Mouse (Mus musculus) hindbrain, embryonic 12.5 days (tissue): ENCODE data around the gene Mki67. TPM values are rescaled to one million over a fixed set of nuclear protein-coding genes. Genes with fewer than 3 reads are reported as not detected.
A peak's percentile ranks its signal among the peaks of the same experiment; 100 is the strongest.
"Not testable (repeated sequence)": the region's sequence is repeated elsewhere in the genome, so short reads cannot be mapped to it uniquely, and the experiment has no call there.

Experiments used
- ATAC-seq: fragments of 200-750 bp; cut with Nextera tagmentation; 2 replicates; pipeline ENCODE4 v1.8.0; 2017; ENCODE audit warnings: moderate TSS enrichment; ENCODE audit not compliant: low FRiP score
- H3K27ac ChIP-seq: fragments of 300-500 bp; sonication (generic); 2 replicates; pipeline ENCODE4 v1.5.1; 2016; ENCODE audit warnings: mild to moderate bottlenecking
- H3K27me3 ChIP-seq: fragments of 300-500 bp; sonication (generic); 2 replicates; pipeline ENCODE4 v1.6.1; 2016; ENCODE audit warnings: mild to moderate bottlenecking
- H3K36me3 ChIP-seq: fragments of 300-500 bp; sonication (generic); 2 replicates; pipeline ENCODE4 v1.6.1; 2016; ENCODE audit warnings: mild to moderate bottlenecking
- H3K4me1 ChIP-seq: fragments of 300-500 bp; sonication (generic); 2 replicates; pipeline ENCODE4 v1.6.1; 2016
- H3K4me2 ChIP-seq: fragments of 300-500 bp; sonication (generic); replicated peaks from 2 replicates; pipeline ENCODE4 v1.6.1; 2016; ENCODE audit warnings: mild to moderate bottlenecking
- H3K4me3 ChIP-seq: fragments of 300-500 bp; sonication (generic); 2 replicates; pipeline ENCODE4 v1.5.1; 2016; ENCODE audit warnings: mild to moderate bottlenecking
- H3K9ac ChIP-seq: fragments of 300-500 bp; sonication (generic); 2 replicates; pipeline ENCODE4 v1.6.1; 2016; ENCODE audit warnings: mild to moderate bottlenecking, moderate library complexity
- H3K9me3 ChIP-seq: fragments of 300-500 bp; sonication (generic); replicated peaks from 2 replicates; pipeline ENCODE4 v1.6.1; 2016; ENCODE audit warnings: mild to moderate bottlenecking
- WGBS: fragments of 180-500 bp; shearing (Covaris S2); methylation state at CpG from one replicate; pipeline ENCODE4 v1.1.7; 2016; 5-methylcytosine and 5-hydroxymethylcytosine counted together
- polyA plus RNA-seq: library from polyadenylated mRNA; unstranded; fragments of >200 nt; fragmentation: Nextera tagmentation; extraction: Ambion mirVana; gene quantifications from 2 replicates; pipeline ENCODE4 v1.2.1, GENCODE M21; 2016

The Mki67 gene
- polyA plus RNA-seq, 1 experiment from 2014 or later, result 37.0 TPM

GRCm38 (mm10) chr7:135691941-135692340 lies 24.2 kb downstream of the Mki67 start:
- ATAC-seq, result no peak
- Histone ChIP-seq H3K27me3 (no peaks in the 10 kb centered on the region), H3K9me3 (no peaks in the 10 kb centered on the region), H3K9ac (no peak overlapping the region), H3K4me1 (no peaks in the 10 kb centered on the region), H3K4me3 (no peak overlapping the region), H3K4me2 (no peak overlapping the region), H3K27ac (no peak overlapping the region), H3K36me3 (peaks cover 67% of the 10 kb centered on the region)
- WGBS, result 96% methylated on average over 5 of the region's 5 CpGs

GRCm38 (mm10) chr7:135689396-135689795 lies 26.8 kb downstream of the Mki67 start:
- H3K9me3 ChIP-seq, result no peaks in the 10 kb centered on the region
- H3K9ac ChIP-seq, result no peak overlapping the region
- H3K4me3 ChIP-seq, result no peak overlapping the region
- H3K27me3 ChIP-seq, result no peaks in the 10 kb centered on the region
- H3K4me2 ChIP-seq, result no peak overlapping the region
- no peaks in the 10 kb centered on the region for H3K4me1 ChIP-seq
- ATAC-seq, result no peak
- 95% methylated on average over 7 of the region's 7 CpGs for WGBS
- no peak overlapping the region for H3K27ac ChIP-seq
- peaks cover 61% of the 10 kb centered on the region for H3K36me3 ChIP-seq

- Histone ChIP-seq H3K27ac (no peak overlapping the region), H3K4me1 (no peaks in the 10 kb centered on the region), H3K9me3 (no peaks in the 10 kb centered on the region), H3K4me2 (no peak overlapping the region), H3K4me3 (no peak overlapping the region), H3K9ac (no peak overlapping the region), H3K27me3 (no peaks in the 10 kb centered on the region), H3K36me3 (peaks cover 32% of the 10 kb centered on the region)
- WGBS, result 87% methylated on average over 7 of the region's 7 CpGs
- ATAC-seq, result no peak
Observed at GRCm38 (mm10) chr7:135684938-135685337, 31.2 kb downstream of the Mki67 start.

GRCm38 (mm10) chr7:135684098-135684497 lies 32.1 kb downstream of the Mki67 start:
- WGBS, result 74% methylated on average over 4 of the region's 4 CpGs

GRCm38 (mm10) chr7:135680334-135680733 lies 35.8 kb downstream of the Mki67 start:
- Histone ChIP-seq H3K4me1 (no peaks in the 10 kb centered on the region), H3K27me3 (no peaks in the 10 kb centered on the region), H3K4me2 (no peak overlapping the region), H3K9ac (no peak overlapping the region), H3K36me3 (0 out of 2 replicates have a peak, but pooled peaks cover under 1% of the 10 kb centered on the region), H3K9me3 (no peaks in the 10 kb centered on the region), H3K27ac (no peak overlapping the region), H3K4me3 (no peak overlapping the region)
- WGBS, result 76% methylated on average over 5 of the region's 5 CpGs
- no peak for ATAC-seq

More at GRCm38 (mm10) chr7:135684098-135684497, 32.1 kb downstream of the Mki67 start:
- not testable (repeated sequence) for ATAC-seq, H3K4me1 ChIP-seq, H3K9ac ChIP-seq, H3K9me3 ChIP-seq, H3K27me3 ChIP-seq, H3K4me2 ChIP-seq, H3K4me3 ChIP-seq, H3K27ac ChIP-seq
- H3K36me3 ChIP-seq, result peaks cover 27% of the 10 kb centered on the region

GRCm38 (mm10) chr7:135676722-135677121 lies 39.4 kb downstream of the Mki67 start:
- Histone ChIP-seq H3K4me3 (no peak overlapping the region), H3K27me3 (no peaks in the 10 kb centered on the region), H3K4me2 (no peak overlapping the region), H3K9ac (no peak overlapping the region), H3K27ac (no peak overlapping the region), H3K9me3 (no peaks in the 10 kb centered on the region), H3K4me1 (no peaks in the 10 kb centered on the region), H3K36me3 (no peaks in the 10 kb centered on the region)
- 90% methylated on average over 8 of the region's 8 CpGs for WGBS
- ATAC-seq, result no peak

- Histone ChIP-seq H3K36me3 (no peaks in the 10 kb centered on the region), H3K27me3 (no peaks in the 10 kb centered on the region; the same call in 1 of the 2 replicates), H3K4me3 (no peak overlapping the region), H3K4me1 (no peaks in the 10 kb centered on the region), H3K27ac (no peak overlapping the region), H3K9me3 (no peaks in the 10 kb centered on the region), H3K4me2 (no peak overlapping the region), H3K9ac (no peak overlapping the region)
- 68% methylated on average over 3 of the region's 3 CpGs for whole genome bisulfite sequencing
- no peak for ATAC-seq
Observed at GRCm38 (mm10) chr7:135673576-135673975, 42.6 kb downstream of the Mki67 start.

GRCm38 (mm10) chr7:135668852-135669739 lies 47.1 kb downstream of the Mki67 start:
- peak; percentile 46 for ATAC-seq
- Histone ChIP-seq H3K27me3 (no peaks in the 10 kb centered on the region; the same call in 1 of the 2 replicates), H3K4me2 (no peak overlapping the region), H3K9me3 (no peaks in the 10 kb centered on the region), H3K4me1 (0 out of 2 replicates have a peak, but pooled peaks cover 5% of the 10 kb centered on the region), H3K4me3 (no peak overlapping the region), H3K27ac (no peak overlapping the region), H3K9ac (no peak overlapping the region), H3K36me3 (no peaks in the 10 kb centered on the region)
- WGBS, result 32% methylated on average over 16 of the region's 16 CpGs

- no peak overlapping the region for H3K4me3 ChIP-seq
- H3K9ac ChIP-seq, result no peak overlapping the region
- ATAC-seq, result no peak
- H3K4me1 ChIP-seq, result 0 out of 2 replicates have a peak, but pooled peaks cover 5% of the 10 kb centered on the region
- WGBS, result 88% methylated on average over 2 of the region's 2 CpGs
- H3K9me3 ChIP-seq, result no peaks in the 10 kb centered on the region
- H3K27ac ChIP-seq, result no peak overlapping the region
- H3K36me3 ChIP-seq, result no peaks in the 10 kb centered on the region
- no peak overlapping the region for H3K4me2 ChIP-seq
- no peaks in the 10 kb centered on the region; the same call in 1 of the 2 replicates for H3K27me3 ChIP-seq
Observed at GRCm38 (mm10) chr7:135666314-135666713, 49.8 kb downstream of the Mki67 start.

GRCm38 (mm10) chr7:135664211-135664610 lies 52.0 kb downstream of the Mki67 start:
- Histone ChIP-seq H3K27ac (no peak overlapping the region), H3K4me1 (0 out of 2 replicates have a peak, but pooled peaks cover 5% of the 10 kb centered on the region), H3K9ac (no peak overlapping the region), H3K4me3 (no peak overlapping the region), H3K36me3 (no peaks in the 10 kb centered on the region), H3K9me3 (no peaks in the 10 kb centered on the region), H3K4me2 (no peak overlapping the region), H3K27me3 (no peaks in the 10 kb centered on the region; the same call in 1 of the 2 replicates)
- 79% methylated on average over 7 of the region's 7 CpGs for WGBS
- no peak for ATAC-seq

GRCm38 (mm10) chr7:135660314-135660713 lies 55.8 kb downstream of the Mki67 start:
- no peak for ATAC-seq
- no peak overlapping the region for H3K4me2 ChIP-seq

GRCm38 (mm10) chr7:135659314-135659935 lies 56.7 kb downstream of the Mki67 start:
- H3K27me3 ChIP-seq, result no peaks in the 10 kb centered on the region
- 90% methylated on average over 5 of the region's 5 CpGs for WGBS
- H3K27ac ChIP-seq, result no peak overlapping the region
- no peaks in the 10 kb centered on the region for H3K9me3 ChIP-seq
- H3K9ac ChIP-seq, result no peak overlapping the region
- no peak overlapping the region for H3K4me3 ChIP-seq
- H3K36me3 ChIP-seq, result no peaks in the 10 kb centered on the region
- no peak overlapping the region for H3K4me2 ChIP-seq
- no peaks in the 10 kb centered on the region for H3K4me1 ChIP-seq
- no peak for ATAC-seq

More at GRCm38 (mm10) chr7:135660314-135660713, 55.8 kb downstream of the Mki67 start:
- no peak overlapping the region for H3K27ac ChIP-seq
- no peaks in the 10 kb centered on the region for H3K36me3 ChIP-seq
- no peak overlapping the region for H3K9ac ChIP-seq
- no peaks in the 10 kb centered on the region for H3K4me1 ChIP-seq
- no peaks in the 10 kb centered on the region for H3K9me3 ChIP-seq
- H3K4me3 ChIP-seq, result no peak overlapping the region
- H3K27me3 ChIP-seq, result no peaks in the 10 kb centered on the region
